Mouse (Mus musculus): ENCODE results near the gene Zfp14.

- TF ChIP-seq GATA1 (IDR thresholded peaks at IDR 0.05; ENCODE audit: borderline replicate concordance, low read length) (no peak), TAL1 (conservative IDR thresholded peaks at IDR 0.05; ENCODE audit: low read depth, low read length) (no peak)
These were observed 43.7 kb upstream of the Zfp14 start, which contains the start of gene Zfp260 for GRCm38 (mm10) chr7:30094646-30095429.

Data from G1E (cell line).